Mouse (Mus musculus) ovary, postnatal 10 days (tissue): ENCODE data around the gene Carmil1.

Experiments used
- DNase-seq: peaks from one replicate; pipeline ENCODE4 v3.0.0; 2022; ENCODE audit warnings: low spot score

Gene Carmil1

DNA sequence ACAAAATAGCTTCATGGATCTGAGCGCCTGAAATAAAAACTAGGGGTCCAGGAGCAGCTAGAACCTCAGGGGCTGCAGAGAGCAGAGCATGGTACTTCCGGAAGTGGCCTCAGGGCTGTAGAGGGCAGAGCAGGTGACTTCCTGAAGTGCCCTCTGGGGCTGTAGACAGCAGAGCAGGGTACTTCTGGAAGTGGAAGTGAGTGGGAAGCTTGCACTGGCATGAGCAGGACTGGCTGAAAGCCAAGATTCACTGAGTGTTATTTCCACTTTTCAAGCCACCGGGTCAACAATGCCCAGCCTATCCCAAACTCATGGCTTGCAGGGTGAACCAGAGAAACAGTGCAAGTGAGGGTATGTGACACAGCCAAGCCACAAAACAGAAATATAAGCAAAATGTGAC lies 243.1 kb downstream of the Carmil1 start:
- DNase-seq, result no peak

DNA sequence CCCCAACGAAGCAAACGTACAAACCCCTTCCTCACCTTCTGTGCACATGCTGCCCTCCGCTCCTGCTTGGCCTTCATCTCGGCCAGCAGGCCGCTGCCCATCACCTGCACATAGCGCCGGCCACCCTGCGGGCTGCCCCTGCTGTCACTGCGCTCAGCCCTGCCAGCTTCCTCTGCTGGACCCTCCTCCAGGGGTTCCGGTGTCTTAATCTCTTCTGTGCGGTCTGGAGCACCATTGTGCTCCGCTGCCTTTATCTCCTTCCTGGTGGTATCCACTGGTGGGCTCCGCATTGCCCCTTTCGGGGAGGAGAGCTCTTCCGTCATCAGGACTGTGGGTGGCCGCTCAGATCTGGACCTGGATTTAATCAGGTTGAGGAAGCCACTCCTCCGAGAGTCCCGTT lies 244.4 kb downstream of the Carmil1 start:
- DNase-seq, result no peak

DNA sequence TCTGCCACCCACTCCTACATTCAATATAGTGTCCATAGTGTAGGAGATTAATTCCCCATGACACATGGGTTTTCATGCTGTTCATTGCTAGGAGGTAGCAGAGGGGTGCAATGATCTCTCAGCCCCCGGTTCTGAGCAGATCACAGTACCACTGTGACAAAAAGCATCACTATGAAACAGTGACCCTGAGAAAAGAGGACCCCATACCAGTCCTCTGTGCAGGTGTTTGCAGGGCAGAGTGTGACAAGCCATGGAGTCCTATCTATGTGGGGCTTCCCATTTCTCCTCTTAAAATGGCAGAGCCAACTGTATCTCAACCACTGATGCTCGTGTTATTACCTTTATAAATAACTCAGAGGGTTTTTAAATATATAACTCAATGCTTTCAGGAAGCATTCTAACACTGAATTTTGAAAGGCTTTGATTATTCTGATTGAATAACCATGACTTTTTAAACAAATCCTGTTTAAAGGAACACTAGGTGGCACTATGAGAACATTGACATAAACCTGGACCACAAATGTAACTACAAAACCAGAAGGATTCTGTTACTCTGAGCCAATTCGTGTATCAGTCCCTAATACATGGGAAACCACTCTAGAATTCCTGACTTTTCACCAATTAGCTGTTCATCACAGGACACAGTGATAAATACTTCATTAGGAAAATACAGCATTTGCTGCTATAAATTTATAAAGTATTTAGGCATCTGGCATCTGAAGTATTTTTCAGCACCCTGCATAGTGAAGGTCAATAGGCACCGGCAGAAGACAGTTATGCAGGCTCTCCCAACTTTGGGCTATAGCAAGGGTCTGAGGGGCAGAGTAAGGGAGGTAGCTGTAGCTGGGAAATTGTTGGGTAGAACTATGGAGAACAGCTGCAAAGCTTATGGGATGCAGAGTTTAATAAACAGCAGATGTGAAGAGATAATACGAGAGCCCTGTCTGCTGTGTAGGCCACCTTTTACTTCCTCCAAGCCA lies 253.1 kb downstream of the Carmil1 start:
- DNase-seq, result no peak

GRCm38 (mm10) chr13:24018515-24018914 lies 262.1 kb downstream of the Carmil1 start:
- DNase-seq, result no peak

GRCm38 (mm10) chr13:24005528-24005927 lies 275.1 kb downstream of the Carmil1 start:
- no peak for DNase-seq

GRCm38 (mm10) chr13:24001797-24002196 lies 278.8 kb downstream of the Carmil1 start:
- no peak for DNase-seq

DNA sequence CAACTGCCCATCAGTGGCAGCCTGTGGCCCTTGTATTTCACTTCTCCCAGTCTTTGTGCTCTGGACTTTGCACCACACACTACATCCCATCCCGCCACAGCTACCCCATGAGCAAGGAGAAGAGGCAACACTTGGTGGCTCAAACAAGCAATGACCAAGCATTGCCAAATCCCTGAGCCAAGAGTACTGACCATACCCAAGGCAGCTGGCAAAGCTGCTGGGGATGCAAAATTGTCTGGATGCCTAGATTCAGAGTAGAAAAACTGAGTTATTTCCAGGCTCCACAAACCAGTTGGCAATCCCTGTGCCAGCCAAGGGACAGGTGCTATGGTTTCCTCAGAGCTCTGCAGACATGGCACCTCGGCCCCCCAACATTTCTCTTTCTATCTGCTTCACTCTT lies 279.5 kb downstream of the Carmil1 start:
- DNase-seq, result no peak

GRCm38 (mm10) chr13:23998826-23999225 lies 281.8 kb downstream of the Carmil1 start:
- no peak for DNase-seq

GRCm38 (mm10) chr13:23994756-23995155 lies 285.8 kb downstream of the Carmil1 start:
- no peak for DNase-seq

DNA sequence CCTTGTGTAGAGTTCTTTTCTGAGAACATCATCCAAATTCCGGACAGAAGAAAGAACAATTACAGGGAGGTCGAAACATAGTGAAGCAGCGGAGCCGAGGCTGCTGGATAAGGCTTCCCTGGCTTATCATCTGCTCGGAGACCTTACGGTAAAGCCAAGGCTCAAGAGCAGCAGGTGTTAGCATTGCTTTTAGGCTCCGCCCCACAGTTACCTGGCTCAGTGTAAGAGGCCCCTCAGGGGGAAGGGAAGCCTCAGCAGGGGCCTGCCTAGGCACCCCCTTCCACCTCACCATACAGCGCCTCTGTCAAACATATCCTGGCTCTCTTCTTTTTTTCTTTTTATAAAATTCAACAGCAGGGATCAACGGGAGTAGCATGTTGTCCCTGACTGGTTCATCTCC lies 286.6 kb downstream of the Carmil1 start:
- DNase-seq, result no peak

DNA sequence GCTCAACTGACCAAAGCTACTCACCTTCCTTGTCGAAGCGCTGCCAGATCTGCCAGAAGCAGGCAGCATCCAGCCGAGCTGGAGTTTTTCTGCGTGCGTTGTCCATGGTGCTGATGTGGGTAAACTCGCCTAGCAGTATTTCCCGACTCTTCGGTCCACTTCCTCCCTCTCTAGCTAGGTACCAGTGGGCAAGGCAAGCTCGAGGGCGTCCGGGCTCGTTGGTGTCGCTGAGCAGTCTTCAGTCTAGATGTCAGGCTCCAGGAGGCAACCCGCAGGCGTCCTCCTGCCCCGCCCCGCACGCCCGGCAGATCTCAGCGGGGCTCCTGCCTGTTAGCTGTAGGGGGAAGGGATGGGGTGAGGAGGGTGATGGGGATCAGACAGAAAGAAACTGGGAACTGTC lies 289.7 kb downstream of the Carmil1 start, which contains the start of gene Scgn:
Gene Scgn, minus strand, starts transcription at position 287 of the 400 bp plus-strand sequence.
- DNase-seq, result peak; percentile 30

DNA sequence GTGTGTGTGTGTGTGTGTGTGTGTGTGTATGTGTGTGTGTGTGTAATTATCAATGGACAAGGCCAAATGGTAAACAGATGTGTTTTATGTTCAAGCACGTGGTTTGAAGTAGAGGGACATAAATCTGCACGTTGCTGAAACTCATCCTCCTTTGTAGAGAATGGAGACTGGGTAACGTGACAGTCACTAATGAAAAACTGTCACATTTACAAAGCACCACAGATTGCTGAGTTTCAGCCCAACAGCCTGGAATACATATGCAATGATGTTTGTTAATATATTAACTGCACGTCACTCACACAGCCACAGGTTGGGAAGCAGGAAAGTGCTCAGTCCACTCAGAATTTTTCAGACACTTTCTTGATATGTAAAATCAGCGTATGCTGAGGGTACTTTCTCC lies 290.1 kb downstream of the Carmil1 start:
- DNase-seq, result no peak

DNA sequence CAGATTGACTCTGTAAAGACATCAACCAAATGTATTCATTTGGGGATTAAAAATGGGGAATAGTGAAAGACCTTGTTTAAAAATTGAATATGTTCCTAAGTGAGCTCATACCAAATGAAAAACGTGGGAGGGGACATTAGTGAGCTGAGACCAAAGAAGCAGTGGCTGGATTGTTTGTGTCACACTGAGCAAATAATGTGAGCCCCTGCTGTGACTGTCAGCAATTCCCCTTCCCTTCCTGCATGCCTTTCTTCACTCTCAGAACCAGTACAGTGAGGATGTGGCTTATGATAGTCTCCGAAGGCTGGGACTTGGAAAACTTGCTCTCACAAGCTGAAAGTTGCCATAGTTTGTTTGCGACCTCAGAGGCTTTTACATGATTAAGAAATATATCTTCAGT lies 295.5 kb downstream of the Carmil1 start:
- DNase-seq, result no peak

DNA sequence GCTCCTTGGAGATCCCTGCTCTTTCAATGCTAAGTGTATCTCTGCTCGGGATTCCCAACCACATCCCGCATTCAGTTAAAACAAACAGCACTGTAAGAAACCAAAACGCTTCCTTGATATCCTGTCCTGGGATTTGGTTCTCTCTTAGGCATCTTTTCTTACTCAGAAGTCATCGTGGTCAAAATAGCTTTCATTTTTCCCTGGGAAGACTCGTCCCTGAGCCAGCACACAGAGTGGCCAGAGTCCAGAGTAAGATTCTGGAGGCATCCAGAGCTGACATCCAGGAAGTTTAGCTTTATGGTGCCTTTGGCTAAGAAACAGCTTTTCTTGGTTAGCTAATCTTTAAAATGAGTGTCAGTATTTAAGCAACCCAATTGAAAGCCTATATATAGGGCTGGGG lies 308.3 kb downstream of the Carmil1 start:
- no peak for DNase-seq

DNA sequence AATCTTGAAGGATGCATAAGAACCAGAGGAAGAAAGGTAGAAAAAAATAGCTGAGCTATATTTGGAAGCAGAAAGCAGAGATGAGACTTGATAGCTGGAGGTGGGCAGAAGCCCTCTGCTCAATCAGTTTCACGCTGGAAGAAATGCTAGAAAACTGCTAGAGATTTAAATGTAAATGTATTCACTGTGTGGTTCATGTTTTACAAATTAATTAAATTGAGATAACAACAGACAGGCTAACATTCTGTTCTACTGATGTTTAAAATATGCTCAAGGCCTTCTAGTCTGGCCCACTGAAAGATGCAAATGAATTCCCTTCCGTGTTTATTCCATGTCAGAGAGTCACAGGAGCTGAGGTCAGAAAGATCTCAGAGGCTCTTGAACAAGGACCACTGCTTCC lies 308.7 kb downstream of the Carmil1 start:
- DNase-seq, result no peak

- DNase-seq, result no peak
Measured at GRCm38 (mm10) chr13:23964909-23965308, 315.7 kb downstream of the Carmil1 start.
